Mouse (Mus musculus): ENCODE data around the gene Edn3.

Gene Edn3

DNA sequence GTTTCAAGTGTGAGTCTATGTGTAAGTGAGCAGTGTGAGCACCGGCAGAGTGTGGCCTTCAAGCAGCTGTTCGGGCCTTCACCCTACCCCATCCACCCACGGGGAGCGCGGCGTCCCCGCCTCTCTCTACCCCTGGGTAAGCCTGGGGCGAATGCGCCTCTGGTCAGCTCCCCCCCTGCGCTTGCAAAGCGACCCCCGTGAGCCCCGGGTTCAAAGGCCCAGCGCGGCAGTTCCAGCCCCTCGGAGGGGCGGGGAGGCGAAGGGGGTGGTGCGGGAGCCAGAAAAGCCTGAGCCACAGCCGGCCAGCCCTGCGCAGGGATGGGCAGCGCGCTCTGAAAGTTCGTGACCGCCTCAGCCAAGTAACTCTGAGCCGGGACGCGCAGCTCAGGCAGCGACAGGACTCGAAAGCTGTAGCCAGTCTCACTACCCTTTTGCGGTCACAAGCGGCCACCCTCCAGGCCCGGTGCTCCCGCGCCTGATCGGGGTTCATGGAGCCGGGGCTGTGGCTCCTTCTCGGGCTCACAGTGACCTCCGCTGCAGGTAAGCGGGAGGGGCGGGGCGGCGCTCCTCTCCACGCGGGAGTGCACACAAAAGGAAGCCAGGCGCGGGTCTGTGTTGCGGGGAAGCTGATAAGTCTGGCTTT is at the start of gene Edn3:
TSS of gene Edn3 (plus strand) at position 141 of the 643 bp plus-strand sequence.
- peak; percentile 1 to 5 for DNase-seq (ENCODE audit: low spot score in 2 of 2)

DNA sequence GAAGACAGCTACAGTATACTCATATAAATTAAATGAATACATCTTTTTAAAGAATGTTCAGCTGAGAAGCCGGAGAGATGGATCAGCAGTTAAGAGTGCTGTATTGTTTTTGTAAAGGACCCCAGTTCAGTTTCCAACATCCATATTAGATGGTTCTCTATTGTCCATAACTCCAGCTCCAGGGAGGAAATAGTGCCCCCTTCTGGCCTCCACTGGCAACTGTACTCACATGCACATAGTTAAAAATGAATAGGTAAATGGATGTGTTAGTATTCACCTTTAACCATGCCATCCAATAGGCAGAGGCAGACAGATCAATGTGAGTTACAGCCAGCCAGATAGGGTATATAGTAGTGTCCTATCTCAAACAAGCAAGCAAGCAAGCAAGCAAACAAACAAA is 48.4 kb upstream of the Edn3 start:
- DNase-seq (ENCODE audit: low spot score in 2 of 2) = no peak

DNA sequence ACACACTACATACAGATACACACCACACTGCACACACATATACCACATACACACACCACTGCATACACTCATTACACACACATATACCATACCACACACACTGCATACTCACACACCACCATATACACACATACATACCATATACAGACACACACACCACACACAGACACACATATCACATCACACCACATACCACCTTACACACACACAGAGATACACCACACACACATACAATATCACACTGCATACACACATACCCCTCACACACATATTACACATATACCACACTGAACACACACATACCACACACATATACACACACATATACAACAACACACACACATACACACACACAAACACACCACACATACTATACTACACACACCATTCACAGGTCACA is 44.5 kb upstream of the Edn3 start:
- no peak for DNase-seq (ENCODE audit: low spot score in 2 of 2)

DNA sequence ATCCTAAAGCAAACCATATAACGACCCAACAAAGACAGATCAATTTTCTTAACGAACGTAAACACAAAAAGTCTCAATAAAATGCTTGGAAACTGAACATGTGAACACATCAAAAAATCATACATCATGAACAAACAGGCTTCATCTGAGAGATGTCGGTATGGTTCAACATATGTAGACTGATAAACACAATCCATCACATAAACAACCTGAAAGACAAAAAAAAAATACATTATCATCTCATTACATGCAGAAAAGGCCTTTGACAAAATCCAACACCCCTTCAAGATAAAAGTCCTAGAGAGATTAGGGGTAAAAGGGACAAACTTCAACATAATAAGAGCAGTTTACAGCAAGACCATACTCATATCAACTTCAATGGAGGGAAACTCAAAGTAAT is 42.6 kb upstream of the Edn3 start:
- DNase-seq (ENCODE audit: low spot score in 2 of 2) = no peak

DNA sequence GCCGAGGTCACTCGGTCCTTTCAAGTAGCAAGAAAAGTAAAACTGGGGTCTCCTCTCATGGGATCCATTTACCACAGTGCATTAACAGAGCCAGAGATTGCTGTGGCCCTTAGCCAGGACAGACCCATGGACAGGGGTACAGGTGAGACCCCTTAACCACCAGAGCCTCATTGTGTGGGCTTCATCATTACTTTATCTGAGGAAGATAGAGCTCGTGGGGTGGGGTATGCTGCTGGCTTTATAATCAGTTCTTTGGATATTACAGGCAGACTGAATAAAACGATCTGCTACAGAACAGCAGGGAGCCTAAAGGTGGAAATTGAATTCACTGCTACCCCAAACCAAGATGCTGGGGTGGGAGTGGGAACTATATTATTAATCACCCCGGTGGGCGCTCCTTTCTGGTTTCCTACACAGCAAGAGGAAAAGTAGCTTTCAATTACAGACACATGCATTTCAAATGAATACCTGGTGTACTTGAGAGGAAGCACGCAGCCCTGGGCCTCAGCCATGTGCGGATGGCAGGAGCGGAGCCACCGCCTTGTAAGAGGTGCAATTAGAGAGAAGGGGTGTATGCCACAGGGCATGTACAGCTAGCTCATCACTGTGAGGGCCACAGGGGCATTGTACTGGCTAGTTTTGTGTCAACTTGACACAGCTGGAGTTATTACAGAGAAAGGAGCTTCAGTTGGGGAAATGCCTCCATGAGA is 33.1 kb upstream of the Edn3 start:
- no peak for DNase-seq (ENCODE audit: low spot score in 2 of 2)

DNA sequence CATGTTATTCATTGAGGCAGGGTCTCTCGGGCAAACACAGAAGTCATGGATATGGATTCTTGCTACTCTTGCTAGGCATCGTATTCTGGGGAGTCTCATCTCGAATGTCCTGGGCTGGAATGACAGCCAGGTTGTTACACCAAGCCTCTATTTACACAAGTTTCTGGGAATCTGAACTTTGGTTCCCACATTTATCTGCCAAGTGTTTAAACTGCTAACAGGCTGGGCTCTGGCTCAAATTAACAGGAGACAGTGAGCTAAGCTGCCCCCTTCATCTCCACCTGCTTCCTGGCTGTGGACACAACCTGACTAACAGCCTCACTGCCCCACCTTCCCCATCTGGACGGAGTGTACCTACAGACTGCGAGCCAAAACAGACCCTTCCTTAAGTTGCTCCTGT is 28.5 kb upstream of the Edn3 start:
- no peak for DNase-seq (ENCODE audit: low spot score in 2 of 2)

DNA sequence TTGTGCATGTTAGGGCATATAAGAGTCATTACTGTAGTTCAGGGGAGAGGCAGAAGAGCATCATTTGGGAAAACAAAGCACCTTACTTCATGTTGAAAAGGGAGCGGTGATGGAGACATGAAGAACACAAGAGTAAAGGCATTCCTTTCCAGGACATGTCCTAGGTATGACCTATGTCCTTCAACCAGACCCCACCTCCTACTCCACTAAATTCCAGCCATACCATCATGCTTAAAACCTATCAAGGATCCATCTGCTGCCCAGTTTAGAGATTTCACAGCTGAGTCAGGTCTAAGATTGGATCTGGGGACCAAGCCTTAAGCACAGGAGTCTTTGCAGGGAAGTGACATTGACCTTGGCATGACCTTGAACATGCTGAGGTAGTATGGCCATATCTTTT is 25.1 kb upstream of the Edn3 start:
- no peak for DNase-seq (ENCODE audit: low spot score in 2 of 2)

DNA sequence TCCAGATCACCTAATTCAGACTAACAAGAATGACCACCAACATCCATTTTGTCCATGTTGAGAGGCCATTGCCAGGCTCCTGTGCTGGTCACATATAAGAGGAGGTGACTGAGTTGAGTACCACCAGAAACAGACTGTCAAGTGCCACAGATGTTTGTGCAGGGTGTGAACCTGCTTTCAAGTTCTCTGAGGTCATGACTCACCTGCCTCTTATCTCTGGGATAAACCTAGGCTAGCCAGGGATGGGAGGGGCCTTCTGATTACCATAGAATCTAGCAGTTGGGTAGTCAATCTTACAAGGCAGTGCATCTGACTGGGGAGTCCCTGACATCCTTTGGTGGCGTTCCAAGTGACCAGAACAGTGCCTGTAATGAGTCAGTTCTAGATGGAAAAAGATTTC is 13.2 kb upstream of the Edn3 start:
- DNase-seq (ENCODE audit: low spot score in 2 of 2) = no peak

DNA sequence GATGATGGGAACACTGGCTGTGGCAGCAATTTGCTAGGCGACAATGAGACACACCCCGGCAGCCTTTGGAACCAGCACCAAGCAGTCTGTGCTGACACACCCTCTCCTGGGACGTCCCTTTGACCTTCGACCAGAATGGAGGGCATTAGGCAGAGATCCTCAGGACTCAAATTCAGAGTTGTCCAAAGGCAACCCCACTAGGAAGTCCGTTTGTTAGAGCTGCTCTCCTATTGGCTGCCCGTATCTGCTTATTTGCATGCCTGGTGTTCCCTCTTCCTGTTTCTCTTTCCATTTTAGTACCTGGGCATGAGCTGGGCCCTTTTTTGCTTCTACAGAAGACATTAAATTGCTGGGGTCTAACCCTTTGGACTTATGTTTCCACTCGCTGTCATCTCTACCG is 12.0 kb upstream of the Edn3 start:
- DNase-seq (ENCODE audit: low spot score in 2 of 2) = no peak

DNA sequence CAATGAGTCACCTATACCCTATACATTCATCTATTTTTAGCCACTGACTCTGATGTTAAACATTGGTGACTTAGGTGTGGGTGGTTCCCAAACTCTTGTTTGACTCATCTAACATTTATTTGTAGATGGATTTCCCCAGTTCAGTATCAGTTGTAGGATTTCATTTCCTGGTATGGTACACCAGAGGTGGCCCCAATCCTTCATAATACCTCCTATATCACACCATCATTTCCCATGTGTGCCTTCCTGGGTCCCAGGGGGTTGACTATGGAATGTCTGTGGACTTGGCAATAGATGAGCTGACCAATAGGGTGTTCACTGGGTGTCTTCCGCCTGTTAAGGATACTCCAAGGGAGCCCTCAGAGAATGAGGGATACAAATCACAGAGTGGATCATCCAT is 7.2 kb upstream of the Edn3 start:
- DNase-seq (ENCODE audit: low spot score in 2 of 2) = no peak

DNA sequence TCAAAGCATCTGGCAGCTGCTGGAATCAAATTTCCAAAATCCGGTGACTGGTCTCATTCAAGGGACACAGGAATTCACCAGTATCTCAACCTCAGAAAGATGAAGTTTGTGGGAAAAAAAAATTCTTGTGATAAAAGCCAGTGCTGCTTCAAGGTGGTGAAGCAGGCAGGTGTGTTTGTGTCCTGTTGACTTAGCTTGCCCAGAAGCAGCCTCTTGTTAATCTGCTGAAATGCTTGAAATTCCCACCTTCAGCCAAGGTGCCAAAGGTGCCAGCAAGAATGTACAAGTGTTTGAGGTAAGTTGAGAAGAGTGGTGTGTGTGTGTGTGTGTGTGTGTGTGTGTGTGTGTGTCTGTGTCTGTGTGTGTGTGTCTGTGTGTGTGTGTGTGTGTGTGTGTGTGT is 6.2 kb upstream of the Edn3 start:
- no peak for DNase-seq (ENCODE audit: low spot score in 2 of 2)

DNA sequence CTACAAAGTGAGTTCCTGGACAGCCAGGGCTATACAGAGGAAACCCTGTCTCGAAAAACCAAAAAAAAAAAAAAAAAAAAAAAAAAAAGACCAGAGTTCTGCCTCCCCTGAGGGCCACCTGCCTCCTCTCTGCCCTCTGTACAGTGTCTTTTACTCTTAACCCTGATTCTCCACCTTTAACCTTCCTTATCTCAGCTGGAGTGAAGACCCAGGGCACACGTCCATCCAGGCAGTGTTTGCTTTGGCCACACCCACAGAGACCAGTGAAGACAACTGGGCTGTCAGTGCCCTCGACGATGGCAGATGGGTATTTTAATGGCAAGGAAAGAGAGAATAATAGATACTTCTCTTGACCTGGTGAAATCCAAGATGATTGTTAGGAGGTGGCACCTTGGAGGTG is 1.2 kb upstream of the Edn3 start:
- no peak for DNase-seq (ENCODE audit: low spot score in 2 of 2)

DNA sequence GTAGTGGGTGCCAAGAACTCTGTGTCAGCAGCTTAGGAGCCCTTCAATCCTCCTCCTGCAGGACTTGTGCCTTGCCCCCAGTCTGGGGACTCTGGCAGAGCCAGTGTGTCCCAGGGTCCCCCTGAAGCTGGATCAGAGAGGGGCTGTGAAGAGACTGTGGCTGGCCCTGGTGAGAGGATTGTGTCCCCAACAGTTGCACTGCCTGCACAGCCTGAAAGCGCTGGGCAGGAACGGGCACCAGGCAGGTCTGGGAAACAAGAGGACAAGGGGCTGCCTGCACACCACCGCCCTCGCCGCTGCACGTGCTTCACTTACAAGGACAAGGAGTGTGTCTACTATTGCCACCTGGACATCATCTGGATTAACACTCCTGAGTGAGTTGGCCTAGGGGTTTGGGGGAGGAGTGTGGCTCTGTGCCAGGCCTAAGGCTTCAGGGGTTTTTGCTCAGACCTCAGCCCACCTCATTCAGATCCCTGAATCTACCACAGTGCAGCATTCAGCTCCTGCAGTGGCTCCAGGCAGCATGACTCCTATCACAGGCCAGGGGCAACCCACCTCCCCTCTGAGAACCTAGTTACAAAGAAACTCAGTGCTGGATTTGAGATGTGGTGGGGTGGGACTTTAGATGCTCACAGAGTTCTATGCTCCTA is 1.2 kb downstream of the Edn3 start:
- DNase-seq (ENCODE audit: low spot score in 2 of 2) = no peak

DNA sequence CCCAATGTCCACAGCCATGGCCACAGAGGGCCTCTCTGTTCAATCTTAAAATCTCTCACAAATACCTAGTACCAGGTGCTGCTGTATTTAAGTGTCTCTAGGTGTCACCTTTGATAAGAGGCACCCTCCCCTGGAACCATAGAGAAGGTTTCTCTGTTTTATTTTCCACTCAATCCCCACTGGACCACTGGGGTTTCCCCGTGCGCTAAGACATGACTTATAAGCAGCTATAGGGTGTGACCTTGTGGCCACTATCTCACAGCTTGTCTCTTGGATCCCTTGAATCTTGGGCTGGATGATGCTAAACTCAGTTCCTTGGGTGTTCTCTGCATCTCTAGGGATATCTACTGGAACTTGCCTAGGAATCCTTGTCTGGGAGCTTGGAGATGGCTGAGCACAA is 1.9 kb downstream of the Edn3 start:
- peak; percentile 41 to 52 for DNase-seq (ENCODE audit: low spot score in 2 of 2)

DNA sequence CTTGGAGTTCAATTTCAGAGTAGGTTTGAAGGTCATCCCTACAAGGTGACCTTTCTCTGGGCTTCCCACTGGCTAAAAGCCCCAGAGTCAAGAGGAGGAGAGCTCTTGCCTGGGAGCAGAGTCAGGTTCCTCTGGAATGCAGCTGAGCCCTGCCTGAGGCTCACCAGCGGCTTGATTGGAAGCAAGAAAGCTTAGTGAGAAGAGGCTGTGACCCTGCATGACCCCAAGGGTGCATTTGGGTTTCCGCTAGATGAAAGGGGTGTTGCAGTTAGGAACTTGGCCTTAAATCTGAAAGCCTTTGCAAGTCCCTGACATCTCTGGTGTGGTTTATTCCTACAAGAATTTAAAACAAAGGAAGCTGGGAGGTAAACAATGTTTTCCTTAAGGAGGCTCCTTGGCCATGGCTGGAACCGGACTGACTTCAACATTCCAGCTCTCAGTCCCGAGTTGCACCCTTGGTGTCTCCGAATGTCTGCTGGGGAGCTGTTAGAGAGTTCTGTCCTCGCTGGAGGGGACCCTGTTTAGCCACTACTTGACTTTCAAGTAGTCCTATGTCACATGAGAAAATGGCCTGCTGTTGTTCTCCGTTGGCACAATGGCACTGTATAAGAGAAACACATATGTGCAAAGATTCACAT is 8.6 kb downstream of the Edn3 start:
- no peak for DNase-seq (ENCODE audit: low spot score in 2 of 2)

DNA sequence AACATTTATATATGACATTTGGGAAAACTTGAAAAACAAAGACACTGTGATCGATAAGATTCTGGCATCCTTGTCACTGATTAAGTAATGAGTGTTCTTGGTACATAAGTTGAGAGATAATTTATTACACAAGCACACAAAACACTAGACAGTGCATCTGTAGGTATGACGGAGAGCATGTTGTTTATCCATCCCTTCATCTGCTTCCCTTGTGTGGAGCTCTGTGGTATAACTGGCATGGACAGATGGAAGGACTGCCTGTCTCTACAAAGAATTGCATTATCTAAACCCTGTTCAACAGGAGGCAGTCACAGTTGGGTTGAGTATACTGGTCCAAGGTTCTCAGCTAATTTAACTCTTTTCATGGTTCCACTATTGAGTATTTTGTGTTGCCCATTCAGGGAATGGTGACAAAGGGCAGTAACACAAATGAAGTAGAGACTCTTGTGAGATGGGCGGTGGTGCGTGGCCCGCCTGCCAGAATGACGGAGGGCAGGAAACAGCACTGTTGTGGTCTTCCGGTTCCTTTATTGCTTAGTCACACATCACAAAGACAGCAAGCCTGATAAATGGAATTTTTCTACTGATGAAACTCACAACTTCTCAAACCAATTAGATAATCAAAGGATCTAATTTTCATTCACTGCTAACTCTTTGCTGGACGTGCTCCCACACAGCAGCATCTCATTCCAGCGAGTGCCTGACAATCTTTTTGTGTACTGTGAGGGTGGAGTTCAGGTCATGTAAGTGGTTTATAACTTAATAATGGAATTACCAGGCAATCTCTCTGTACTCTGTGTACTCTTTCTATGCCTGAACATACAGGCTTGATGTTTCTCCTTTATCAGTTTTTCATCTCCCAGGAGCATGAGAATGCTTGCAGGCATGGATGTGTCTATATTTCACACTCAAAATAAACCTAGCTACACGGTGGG is 14.0 kb downstream of the Edn3 start:
- DNase-seq (ENCODE audit: low spot score in 2 of 2) = peak in 1 of 2 experiments; percentile 4

DNA sequence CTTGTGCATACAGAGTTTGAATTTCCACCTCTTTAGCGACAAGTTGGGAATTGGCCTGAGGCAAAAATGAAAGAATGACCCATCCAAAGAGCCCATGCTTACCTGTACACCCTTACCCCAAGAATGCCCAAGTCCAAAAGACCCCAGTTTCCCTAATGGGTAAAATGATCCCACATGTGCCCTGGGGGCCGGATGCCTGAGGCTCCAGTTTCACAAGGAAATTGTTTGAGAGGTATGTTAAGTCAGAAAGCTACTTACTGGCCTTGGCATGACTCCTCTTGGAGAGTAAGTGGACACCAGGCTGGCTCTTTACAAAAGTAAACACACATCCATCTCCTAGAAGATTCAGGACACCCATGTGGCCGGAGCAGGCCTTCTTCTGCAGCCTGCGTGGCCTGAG is 21.6 kb downstream of the Edn3 start:
- no peak for DNase-seq (ENCODE audit: low spot score in 2 of 2)

DNA sequence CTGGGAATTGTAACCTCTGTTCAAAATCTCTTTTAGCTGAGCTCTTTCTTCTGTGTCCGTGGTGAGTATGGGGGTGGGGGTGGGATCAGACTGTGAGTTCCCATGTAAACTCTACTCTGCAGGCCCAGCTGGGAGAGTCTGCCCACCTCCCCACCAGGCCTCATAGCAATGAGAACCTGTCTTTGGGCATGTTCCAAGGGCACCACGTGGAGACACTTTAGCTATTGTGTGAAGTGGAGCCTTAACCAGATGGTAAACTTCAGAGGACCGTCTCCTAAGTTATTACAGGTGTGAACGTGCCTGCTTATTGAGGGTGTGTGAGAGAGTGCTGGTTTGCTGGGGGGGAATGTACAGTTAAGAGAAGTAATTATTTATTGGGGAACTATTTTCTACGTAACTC is 22.5 kb downstream of the Edn3 start:
- no peak for DNase-seq (ENCODE audit: low spot score in 2 of 2)

DNA sequence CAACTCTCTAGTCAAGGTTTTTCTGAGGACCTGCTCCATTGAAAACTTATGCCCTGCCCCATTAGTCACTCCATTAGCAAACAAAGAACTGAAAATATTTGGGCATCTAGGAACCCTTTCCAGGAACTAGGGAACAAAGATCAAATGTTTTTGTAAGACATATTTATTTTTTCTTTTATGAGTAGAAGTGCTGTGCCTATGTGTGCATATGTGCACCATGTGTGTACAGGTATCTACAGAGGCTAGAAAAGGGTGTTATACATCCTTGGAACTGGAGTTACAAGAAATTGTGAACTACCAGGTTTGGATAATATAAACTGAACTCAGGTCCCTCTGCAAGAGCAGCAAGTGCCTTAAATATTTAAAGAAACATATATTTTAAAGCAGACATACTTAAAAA is 28.4 kb downstream of the Edn3 start:
- no peak for DNase-seq (ENCODE audit: low spot score in 2 of 2)

DNA sequence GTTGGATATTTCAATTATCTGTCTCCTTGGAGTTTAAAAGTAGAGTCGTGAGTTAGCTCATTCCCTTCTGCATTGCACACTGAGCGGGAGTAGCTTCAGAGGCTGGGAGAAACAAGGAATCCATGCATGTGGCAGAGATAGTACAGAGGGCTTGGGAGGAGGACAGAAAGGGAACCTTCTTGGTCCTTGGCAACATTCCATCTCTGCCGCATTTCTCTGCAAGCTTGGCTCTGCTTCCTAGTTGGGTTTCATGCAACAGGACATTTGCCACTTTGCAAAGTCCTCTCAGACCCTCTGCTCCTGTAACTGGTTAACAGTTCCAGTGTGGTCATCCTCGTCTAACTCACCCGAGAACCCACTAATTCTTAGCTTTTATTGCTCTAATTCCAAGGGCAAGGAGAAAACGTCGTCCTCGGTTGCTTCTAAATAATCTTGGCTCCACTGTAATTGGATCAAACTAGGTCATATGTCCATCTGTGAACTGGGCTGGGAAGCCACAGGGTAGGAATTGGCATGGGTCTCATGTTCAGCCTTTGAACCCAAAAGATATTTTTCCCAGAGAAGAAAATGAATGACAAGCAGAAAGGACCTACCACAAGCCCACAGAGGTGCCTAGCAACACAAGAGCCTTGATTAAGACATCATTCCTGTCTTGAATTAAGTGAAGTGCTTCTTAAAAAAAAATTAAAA is 32.2 kb downstream of the Edn3 start:
- no peak for DNase-seq (ENCODE audit: low spot score in 2 of 2)

DNA sequence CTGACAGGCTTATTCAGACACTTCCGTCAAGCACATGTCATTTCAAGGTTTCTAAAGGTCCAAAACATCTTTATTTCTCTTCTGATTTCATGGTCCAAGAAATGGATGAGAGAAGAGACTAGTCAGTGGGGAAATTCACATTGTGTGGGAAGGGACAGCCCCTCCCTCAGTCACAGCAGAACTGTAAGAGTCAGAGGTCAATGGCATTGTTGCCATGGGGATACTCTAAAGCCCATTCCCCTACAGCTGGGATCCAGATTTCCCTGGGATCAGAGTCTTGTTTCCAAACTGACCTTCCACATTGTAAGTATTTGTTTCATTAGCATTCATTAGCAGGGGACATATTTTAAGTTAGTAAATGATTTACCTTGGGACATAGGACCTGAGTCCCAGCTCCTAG is 32.8 kb downstream of the Edn3 start:
- DNase-seq (ENCODE audit: low spot score in 2 of 2) = no peak
